Mouse (Mus musculus): ENCODE results near the gene Ccni.
A peak's percentile ranks its signal among the peaks of the same experiment; 100 is the strongest.

Gene Ccni

DNA sequence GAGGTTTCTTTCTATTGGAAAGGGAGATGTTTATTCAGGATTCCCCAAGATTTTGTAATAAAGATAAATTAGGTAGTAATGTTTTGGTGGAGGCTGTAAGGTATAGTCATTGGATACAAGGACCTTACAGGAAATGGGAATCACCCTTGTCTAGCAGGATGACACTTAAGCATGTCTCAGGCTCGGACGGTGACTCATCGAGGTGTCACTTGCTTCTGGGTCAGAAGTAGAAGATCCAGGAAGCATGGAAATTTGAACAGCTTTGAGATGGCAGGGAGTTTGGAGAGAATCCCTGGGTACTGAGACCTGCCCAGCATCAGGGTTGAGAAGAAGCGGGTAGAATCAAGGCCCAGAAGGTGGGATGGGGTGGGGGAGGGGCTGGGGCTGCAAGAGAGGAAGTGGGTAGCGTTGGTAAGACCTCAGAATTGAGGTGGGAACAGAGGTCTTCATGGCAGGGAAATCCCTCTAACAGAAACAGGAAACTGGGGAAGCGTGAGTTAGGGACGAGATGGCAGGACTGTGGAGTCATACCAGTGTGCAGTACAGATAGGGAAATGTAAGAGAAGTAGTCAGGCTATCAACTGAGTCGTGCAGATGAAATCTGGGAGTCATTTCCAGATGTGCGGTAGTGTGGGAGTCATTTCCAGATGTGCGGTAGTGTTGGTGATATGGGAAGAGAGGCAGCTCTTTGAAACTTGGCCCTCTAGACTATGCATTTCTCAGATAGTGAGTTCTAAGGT lies 70.8 kb downstream of the Ccni start:
- no peak for DNase-seq (ENCODE audit: low spot score)

- peak; percentile 25 for DNase-seq (ENCODE audit: low spot score)
Observed at GRCm38 (mm10) chr5:93133445-93134244, 72.7 kb downstream of the Ccni start.
